Mouse (Mus musculus) forebrain, embryonic 15.5 days (tissue): ENCODE data around the gene B3gnt9. TPM values are rescaled to one million over a fixed set of nuclear protein-coding genes. Genes with fewer than 3 reads are reported as not detected.
A peak's percentile ranks its signal among the peaks of the same experiment; 100 is the strongest.

ENCODE experiments used
- ATAC-seq: fragments of 200-750 bp; cut with Nextera tagmentation; replicated peaks from 2 replicates; pipeline ENCODE4 v1.8.0; 2017; ENCODE audit warnings: mild to moderate bottlenecking, moderate TSS enrichment, moderate library complexity
- H3K27ac ChIP-seq: fragments of 300-500 bp; sonication (generic); replicated peaks from 2 replicates; pipeline ENCODE4 v1.5.1; 2015; ENCODE audit warnings: mild to moderate bottlenecking, inconsistent platforms
- H3K27me3 ChIP-seq: fragments of 300-500 bp; sonication (generic); 2 replicates; pipeline ENCODE4 v1.6.1; 2015; ENCODE audit warnings: inconsistent platforms
- H3K36me3 ChIP-seq: fragments of 300-500 bp; sonication (generic); 2 replicates; pipeline ENCODE4 v1.6.1; 2015; ENCODE audit warnings: mild to moderate bottlenecking, inconsistent platforms
- H3K4me1 ChIP-seq: fragments of 300-500 bp; sonication (generic); 2 replicates; pipeline ENCODE4 v1.6.1; 2015; ENCODE audit warnings: inconsistent platforms
- H3K4me2 ChIP-seq: fragments of 300-500 bp; sonication (generic); replicated peaks from 2 replicates; pipeline ENCODE4 v1.6.1; 2015; ENCODE audit warnings: mild to moderate bottlenecking, inconsistent platforms
- H3K4me3 ChIP-seq: fragments of 300-500 bp; sonication (generic); 2 replicates; pipeline ENCODE4 v1.5.1; 2015; ENCODE audit warnings: mild to moderate bottlenecking, inconsistent platforms
- H3K9ac ChIP-seq: fragments of 300-500 bp; sonication (generic); replicated peaks from 2 replicates; pipeline ENCODE4 v1.6.1; 2015; ENCODE audit warnings: mild to moderate bottlenecking, inconsistent platforms
- H3K9me3 ChIP-seq: fragments of 300-500 bp; sonication (generic); 2 replicates; pipeline ENCODE4 v1.6.1; 2016; ENCODE audit warnings: inconsistent platforms
- WGBS: fragments of 180-500 bp; shearing (Covaris S2); methylation state at CpG from one replicate; pipeline ENCODE4 v1.1.7; 2015; ENCODE audit warnings: mixed read lengths; 5-methylcytosine and 5-hydroxymethylcytosine counted together
- polyA plus RNA-seq: library from polyadenylated mRNA; unstranded; fragments of >200 nt; fragmentation: Nextera tagmentation; extraction: Ambion mirVana; gene quantifications from 2 replicates; pipeline ENCODE4 v1.2.1, GENCODE M21; 2015

B3gnt9 gene
- polyA plus RNA-seq, 1 experiment from 2014 or later = 3.0 TPM

DNA sequence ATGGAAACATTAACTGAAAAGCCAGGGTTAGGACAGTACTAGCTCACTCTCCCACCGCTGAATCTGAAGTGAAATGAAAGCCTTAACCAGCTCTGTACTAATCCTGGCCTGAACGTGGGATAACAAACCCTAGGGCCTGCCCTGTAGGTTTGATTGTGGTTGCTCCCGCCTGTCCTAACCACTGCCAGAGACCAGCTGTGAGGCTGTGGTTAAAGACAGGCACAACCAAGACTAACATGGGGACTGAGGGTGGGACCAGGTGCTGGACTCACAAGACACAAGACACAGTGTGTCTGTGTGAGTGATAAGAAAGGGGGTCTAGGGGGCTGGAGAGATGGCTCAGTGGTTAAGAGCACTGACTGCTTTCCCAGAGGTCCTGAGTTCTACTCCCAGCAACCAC lies 25.6 kb upstream of the B3gnt9 start:
- no peak overlapping the region for H3K4me2 ChIP-seq
- no peak overlapping the region for H3K4me3 ChIP-seq
- peaks cover 31% of the 10 kb centered on the region for H3K27me3 ChIP-seq
- no peak overlapping the region for H3K27ac ChIP-seq
- peaks cover 26% of the 10 kb centered on the region for H3K4me1 ChIP-seq
- ATAC-seq = no peak
- H3K9me3 ChIP-seq = no peaks in the 10 kb centered on the region
- 68% methylated on average over 3 of the region's 3 CpGs for WGBS
- peaks cover 38% of the 10 kb centered on the region for H3K36me3 ChIP-seq
- no peak overlapping the region for H3K9ac ChIP-seq

DNA sequence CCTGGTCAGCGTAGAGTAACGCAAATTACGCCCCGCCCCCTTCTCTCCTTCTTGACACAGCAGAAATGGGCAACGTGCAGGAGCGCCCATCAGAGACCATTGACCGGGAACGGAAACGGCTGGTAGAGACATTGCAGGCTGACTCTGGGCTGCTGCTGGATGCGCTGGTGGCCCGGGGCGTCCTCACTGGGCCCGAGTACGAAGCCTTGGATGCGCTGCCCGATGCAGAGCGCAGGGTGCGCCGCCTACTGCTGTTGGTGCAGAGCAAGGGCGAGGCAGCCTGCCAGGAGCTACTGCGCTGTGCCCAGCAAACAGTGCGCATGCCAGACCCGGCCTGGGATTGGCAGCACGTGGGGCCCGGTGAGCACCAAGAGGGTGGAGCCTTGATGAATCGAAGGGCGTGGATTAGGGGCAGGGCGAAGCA lies 24.0 kb upstream of the B3gnt9 start:
- peak overlapping the region; percentile 49 for H3K4me2 ChIP-seq
- peaks cover 46% of the 10 kb centered on the region for H3K27me3 ChIP-seq
- H3K36me3 ChIP-seq = peaks cover 28% of the 10 kb centered on the region
- no peaks in the 10 kb centered on the region for H3K9me3 ChIP-seq
- WGBS = under 1% methylated on average over 28 of the region's 28 CpGs
- peak overlapping the region; percentile 26; the same call in 1 of the 2 replicates for H3K9ac ChIP-seq
- peak overlapping the region; percentile 27 for H3K4me3 ChIP-seq
- H3K27ac ChIP-seq = no peak overlapping the region
- peaks cover 24% of the 10 kb centered on the region for H3K4me1 ChIP-seq
- peak; percentile 69 for ATAC-seq

DNA sequence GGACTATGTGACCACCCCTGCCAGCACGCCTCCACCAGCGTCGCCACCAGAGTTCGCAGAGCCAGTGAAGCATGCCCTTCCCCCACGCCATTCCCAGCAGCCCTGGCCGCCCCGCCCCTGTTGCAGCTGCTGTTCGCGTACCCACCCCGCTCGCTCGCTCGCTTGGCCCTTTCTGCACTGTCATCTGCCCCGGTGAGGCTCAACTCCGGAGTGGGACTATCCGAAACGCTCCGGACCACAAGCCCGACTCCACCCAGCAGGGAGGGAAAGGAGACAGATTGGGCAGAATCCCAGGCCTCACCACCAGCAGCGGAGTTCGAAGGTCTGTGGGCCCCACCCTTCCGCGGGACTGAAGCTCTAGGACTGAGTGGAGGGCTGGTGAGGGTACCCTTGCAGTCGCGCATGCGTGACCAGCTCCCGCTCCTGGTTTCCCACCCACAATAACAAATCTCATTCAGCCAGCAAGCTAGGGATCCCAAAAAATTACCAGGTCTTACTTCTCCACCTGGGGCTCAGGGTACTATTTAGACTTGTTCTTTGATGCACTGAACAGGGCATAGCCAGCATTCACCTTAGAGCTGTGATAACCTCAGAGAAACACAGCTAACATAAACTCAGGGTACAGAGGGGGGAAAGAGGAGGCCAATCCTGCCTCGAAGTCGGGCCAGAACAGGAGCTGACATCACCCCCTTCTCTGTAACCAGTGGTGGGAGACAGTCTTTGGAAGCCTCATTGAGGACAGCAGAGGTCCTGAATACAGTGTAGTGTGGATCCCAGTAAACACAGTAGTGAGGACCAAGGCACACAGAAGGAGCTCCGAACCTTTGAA lies 21.6 kb upstream of the B3gnt9 start:
- Histone ChIP-seq H3K9me3 (no peaks in the 10 kb centered on the region), H3K4me1 (peaks cover 24% of the 10 kb centered on the region), H3K4me2 (peak overlapping the region; percentile 67), H3K27ac (no peak overlapping the region), H3K36me3 (peaks cover 11% of the 10 kb centered on the region), H3K27me3 (peaks cover 67% of the 10 kb centered on the region), H3K9ac (peak overlapping the region; percentile 46), H3K4me3 (peak overlapping the region; percentile 42)
- 1% methylated on average over 30 of the region's 30 CpGs for WGBS
- ATAC-seq = peak; percentile 53

DNA sequence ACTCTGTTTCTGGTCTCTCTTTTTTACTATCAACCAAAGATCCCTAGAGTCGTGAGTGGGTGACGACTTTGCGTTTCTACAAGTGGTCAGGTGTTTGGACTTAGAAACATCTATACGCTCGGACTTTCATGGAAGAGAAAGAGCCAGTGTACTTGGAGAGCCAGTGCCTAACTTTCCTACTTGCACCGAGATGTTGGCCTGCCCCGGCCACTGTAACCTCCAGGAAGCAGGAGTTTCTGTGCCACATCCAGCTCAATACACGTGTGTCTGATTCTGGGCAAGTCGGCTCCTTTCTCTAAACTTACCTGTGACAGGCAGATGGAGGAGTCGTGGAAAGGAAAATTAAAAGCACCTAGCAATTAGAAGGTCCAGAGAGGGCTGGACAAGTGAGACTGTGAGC lies 20.9 kb upstream of the B3gnt9 start, which contains the start of gene Nol3:
Gene Nol3 (plus strand): TSS at position 301 of the 400 bp plus-strand sequence.
- 2% methylated on average over 10 of the region's 10 CpGs for WGBS
- peak within 1 kb of the TSS; percentile 67 for H3K4me2 ChIP-seq
- peak within 1 kb of the TSS; percentile 42 for H3K4me3 ChIP-seq
- H3K27ac ChIP-seq = no peak within 1 kb of the TSS
- H3K36me3 ChIP-seq = 0 out of 2 replicates have a peak, but pooled peaks cover 8% of the 10 kb centered on the region
- no peaks in the 10 kb centered on the region for H3K9me3 ChIP-seq
- peak within 1 kb of the TSS; percentile 46 for H3K9ac ChIP-seq
- H3K4me1 ChIP-seq = peaks cover 26% of the 10 kb centered on the region
- no peak for ATAC-seq
- peaks cover 73% of the 10 kb centered on the region for H3K27me3 ChIP-seq

DNA sequence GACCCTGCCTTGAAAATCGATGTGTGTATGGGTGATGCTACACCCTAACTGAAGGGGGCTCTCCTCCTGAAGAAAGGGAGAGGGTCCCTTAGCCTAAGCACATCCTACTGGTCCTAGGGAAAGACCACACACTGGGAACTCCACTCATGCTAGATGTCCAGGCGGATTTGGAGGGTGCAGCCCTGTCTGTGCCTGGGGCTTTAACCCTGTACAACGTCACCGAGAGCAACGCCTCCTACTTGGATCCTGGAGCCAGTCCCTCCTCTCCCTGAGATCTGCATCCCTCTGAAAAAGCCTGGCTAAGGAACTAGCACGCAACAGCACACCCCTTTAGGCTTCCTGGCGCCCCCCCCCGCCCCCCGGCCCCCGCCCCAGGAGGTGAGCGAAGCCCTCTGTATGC lies 20.4 kb upstream of the B3gnt9 start:
- no peak for ATAC-seq
- no peaks in the 10 kb centered on the region for H3K9me3 ChIP-seq
- H3K36me3 ChIP-seq = 0 out of 2 replicates have a peak, but pooled peaks cover 4% of the 10 kb centered on the region
- H3K4me3 ChIP-seq = no peak overlapping the region
- H3K4me1 ChIP-seq = peaks cover 30% of the 10 kb centered on the region
- WGBS = 7% methylated on average over 11 of the region's 11 CpGs
- H3K4me2 ChIP-seq = peak overlapping the region; percentile 67; the same call in 1 of the 2 replicates
- H3K27ac ChIP-seq = no peak overlapping the region
- no peak overlapping the region for H3K9ac ChIP-seq
- H3K27me3 ChIP-seq = peaks cover 78% of the 10 kb centered on the region

DNA sequence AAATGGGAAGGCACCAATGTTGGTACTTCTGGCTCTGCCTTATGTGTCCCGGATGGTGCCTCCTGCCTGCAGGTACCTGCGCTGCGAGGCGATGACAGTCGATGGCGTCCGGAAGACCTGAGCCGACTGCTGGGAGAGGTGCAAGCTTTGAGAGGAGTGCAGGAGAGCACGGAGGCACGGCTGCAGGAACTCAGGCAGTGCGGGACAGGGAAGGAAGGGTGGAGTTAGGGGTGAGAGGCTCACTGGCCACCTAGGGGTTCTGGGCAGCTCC lies 15.9 kb upstream of the B3gnt9 start:
- peaks cover 4% of the 10 kb centered on the region; the same call in 1 of the 2 replicates for H3K9me3 ChIP-seq
- H3K4me2 ChIP-seq = peak overlapping the region; percentile 19
- no peaks in the 10 kb centered on the region for H3K36me3 ChIP-seq
- ATAC-seq = no peak
- H3K27me3 ChIP-seq = peaks cover 94% of the 10 kb centered on the region
- no peak overlapping the region for H3K9ac ChIP-seq
- peaks cover 38% of the 10 kb centered on the region for H3K4me1 ChIP-seq
- WGBS = 2% methylated on average over 11 of the region's 11 CpGs
- H3K27ac ChIP-seq = no peak overlapping the region
- peak overlapping the region; percentile 53 for H3K4me3 ChIP-seq

DNA sequence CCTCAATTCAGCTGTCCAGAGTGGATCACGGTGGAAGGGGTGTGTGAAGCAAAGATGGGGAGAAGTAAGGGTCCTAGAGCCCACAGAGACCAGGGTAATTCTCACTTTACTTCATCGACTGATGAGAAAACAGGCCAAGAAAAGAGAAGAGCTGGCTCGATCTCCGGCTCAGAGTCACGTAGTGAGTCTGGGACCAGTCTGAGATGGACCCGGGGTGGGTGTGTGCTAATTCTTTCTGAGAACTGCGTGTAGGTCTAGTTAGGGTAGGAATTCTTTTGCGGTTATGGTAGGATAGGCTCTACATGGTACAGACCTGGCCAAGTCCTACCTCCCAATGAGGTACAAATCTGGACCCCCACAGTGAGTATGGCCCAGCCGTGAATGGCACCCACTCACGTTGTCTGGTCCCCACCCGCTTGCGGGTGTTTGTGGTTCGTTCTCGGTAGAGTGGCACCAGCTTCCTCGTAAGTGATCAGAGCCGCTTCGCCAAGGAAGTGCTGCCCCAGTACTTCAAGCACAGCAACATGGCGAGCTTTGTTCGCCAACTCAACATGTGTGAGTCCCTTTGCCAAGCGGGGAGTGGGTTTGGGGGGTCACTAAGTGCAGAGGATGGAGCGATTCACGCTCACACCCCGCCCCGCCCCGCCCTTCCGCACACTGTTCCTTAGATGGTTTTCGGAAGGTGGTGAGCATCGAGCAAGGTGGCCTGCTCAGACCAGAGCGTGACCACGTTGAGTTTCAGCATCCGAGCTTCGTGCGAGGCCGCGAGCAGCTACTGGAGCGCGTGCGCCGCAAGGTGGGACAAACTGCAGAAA lies 15.4 kb upstream of the B3gnt9 start:
- Histone ChIP-seq H3K4me3 (peak overlapping the region; percentile 53), H3K4me2 (peak overlapping the region; percentile 82), H3K9ac (no peak overlapping the region; the same call in 1 of the 2 replicates), H3K27ac (no peak overlapping the region), H3K4me1 (peaks cover 33% of the 10 kb centered on the region), H3K27me3 (peaks cover 94% of the 10 kb centered on the region), H3K9me3 (peaks cover 4% of the 10 kb centered on the region; the same call in 1 of the 2 replicates), H3K36me3 (no peaks in the 10 kb centered on the region)
- no peak for ATAC-seq
- 2% methylated on average over 39 of the region's 39 CpGs for WGBS

DNA sequence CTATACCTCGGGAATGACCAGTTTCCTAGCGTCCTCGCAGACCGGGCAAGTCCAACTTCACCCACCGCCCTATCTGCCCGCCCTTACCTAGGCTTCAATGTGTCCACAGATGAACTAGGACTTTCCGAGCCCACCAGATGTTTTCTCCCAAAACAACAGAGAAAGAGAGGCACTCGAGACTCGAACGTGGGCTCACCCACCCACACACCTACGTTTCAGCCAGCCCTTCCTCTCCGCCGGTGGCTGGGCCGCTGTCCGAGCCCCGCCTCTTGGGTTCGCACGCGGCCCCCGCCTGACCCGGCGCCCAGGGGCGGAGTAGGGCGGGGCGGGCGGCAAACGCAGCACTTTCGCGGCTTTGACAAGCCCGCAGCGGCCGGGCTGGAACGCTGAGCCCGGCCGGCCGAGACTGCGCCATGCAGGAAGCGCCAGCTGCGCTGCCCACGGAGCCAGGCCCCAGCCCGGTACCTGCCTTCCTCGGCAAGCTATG lies 14.6 kb upstream of the B3gnt9 start, which contains the start of gene Hsf4:
Gene Hsf4 (plus strand): TSS at position 341 of the 487 bp plus-strand sequence.
- Histone ChIP-seq H3K9me3 (peaks cover 4% of the 10 kb centered on the region; the same call in 1 of the 2 replicates), H3K4me1 (peaks cover 36% of the 10 kb centered on the region), H3K4me2 (peak within 1 kb of the TSS; percentile 82), H3K27ac (peak within 1 kb of the TSS; percentile 11; the same call in 1 of the 2 replicates), H3K4me3 (peak within 1 kb of the TSS; percentile 53), H3K36me3 (no peaks in the 10 kb centered on the region), H3K27me3 (peaks cover 94% of the 10 kb centered on the region), H3K9ac (peak within 1 kb of the TSS; percentile 45)
- under 1% methylated on average over 42 of the region's 42 CpGs for WGBS
- ATAC-seq = no peak

DNA sequence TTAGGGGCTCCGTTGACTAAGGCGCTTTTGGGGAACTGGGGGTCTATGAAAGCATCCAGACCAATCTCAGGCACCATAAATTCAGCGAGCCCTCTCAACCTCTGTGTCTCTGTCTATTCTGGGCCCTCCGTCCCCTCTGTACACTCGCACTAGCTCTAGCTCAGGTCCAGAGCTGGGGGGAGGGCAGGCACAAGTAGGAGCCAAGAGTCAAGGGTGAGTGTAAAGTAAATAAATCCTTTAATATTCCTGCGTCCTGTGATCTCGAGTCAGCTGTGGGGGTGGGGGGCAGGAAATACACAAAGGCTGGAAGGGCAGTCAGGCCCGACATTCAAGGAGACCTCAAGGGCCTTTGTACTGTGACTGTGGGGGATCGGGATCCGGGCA lies 14.1 kb upstream of the B3gnt9 start:
- Histone ChIP-seq H3K4me2 (peak overlapping the region; percentile 82), H3K27me3 (peaks cover 94% of the 10 kb centered on the region), H3K4me3 (peak overlapping the region; percentile 53), H3K9me3 (peaks cover 4% of the 10 kb centered on the region; the same call in 1 of the 2 replicates), H3K36me3 (no peaks in the 10 kb centered on the region), H3K4me1 (peaks cover 39% of the 10 kb centered on the region), H3K9ac (peak overlapping the region; percentile 45), H3K27ac (no peak overlapping the region)
- under 1% methylated on average over 10 of the region's 10 CpGs for WGBS
- peak; percentile 32 for ATAC-seq

DNA sequence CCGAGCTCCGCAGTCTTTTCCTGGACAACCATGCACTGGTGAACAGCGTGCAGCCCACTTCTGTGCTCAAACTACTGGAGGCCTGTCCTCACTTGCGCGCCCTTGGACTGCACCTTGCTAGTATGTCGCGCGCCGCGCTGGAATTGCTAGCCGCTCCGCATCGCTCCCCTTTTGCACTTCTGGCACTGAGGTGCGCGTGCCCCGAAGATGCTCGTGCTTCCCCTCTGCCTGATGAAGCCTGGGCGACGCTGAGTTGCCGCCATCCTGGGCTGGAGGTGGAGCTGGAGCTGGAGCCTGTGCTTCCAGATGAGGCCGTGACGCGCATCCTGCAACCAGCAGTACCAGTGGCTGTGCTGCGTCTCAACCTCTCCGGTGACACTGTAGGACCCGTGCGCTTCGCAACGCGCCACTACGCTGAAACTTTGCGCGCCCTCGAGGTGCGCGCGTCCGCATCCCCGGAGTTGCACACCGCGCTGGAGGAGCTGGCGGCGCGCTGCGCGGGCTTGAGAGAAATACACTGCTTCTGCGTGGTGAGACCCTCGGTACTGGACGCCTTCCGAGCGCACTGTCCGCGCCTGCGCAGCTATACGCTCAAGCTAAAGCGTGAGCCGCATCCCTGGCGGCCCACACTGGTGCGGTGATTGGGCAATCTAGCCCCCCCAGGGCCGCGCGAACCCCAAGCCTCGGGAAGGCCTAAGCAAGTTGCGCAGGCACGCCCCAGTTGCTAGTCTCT lies 13.6 kb upstream of the B3gnt9 start:
- H3K27ac ChIP-seq = peak overlapping the region; percentile 11; the same call in 1 of the 2 replicates
- peaks cover 43% of the 10 kb centered on the region for H3K4me1 ChIP-seq
- peaks cover 4% of the 10 kb centered on the region; the same call in 1 of the 2 replicates for H3K9me3 ChIP-seq
- ATAC-seq = peak; percentile 88
- under 1% methylated on average over 65 of the region's 65 CpGs for WGBS
- peaks cover 95% of the 10 kb centered on the region for H3K27me3 ChIP-seq
- peak overlapping the region; percentile 53 for H3K4me3 ChIP-seq
- H3K9ac ChIP-seq = peak overlapping the region; percentile 45
- peak overlapping the region; percentile 82 for H3K4me2 ChIP-seq
- no peaks in the 10 kb centered on the region for H3K36me3 ChIP-seq

DNA sequence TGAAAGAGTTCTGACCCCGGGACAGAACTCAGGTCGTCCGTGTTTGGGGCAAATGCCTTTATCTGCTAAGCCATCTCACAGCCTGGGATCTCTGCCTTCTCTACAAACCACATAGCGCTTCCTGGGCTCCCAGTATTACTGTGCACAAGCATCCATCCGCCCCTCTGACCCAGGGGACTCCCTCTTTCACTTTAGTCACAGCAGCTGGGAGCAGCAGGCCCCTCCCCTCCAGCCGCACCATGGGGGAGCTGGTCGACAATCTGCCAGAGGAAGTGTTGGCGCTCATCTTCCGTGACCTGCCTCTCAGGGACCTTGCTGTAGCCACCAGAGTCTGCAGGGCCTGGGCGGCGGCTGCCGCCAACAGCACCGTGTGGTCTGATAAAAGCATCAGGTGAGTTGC lies 11.8 kb upstream of the B3gnt9 start:
- H3K9ac ChIP-seq = no peak overlapping the region
- 9% methylated on average over 13 of the region's 13 CpGs for WGBS
- peaks cover 4% of the 10 kb centered on the region; the same call in 1 of the 2 replicates for H3K9me3 ChIP-seq
- H3K4me2 ChIP-seq = no peak overlapping the region
- no peak overlapping the region for H3K27ac ChIP-seq
- no peaks in the 10 kb centered on the region for H3K36me3 ChIP-seq
- no peak for ATAC-seq
- H3K4me3 ChIP-seq = no peak overlapping the region
- H3K4me1 ChIP-seq = peaks cover 43% of the 10 kb centered on the region
- peaks cover 90% of the 10 kb centered on the region for H3K27me3 ChIP-seq
